Mouse (Mus musculus) stomach, embryonic 14.5 days (tissue): ENCODE results near the gene Tubgcp5. TPM values are rescaled to one million over a fixed set of nuclear protein-coding genes. Genes with fewer than 3 reads are reported as not detected.
A peak's percentile ranks its signal among the peaks of the same experiment; 100 is the strongest.
"Not testable (repeated sequence)": the region's sequence is repeated elsewhere in the genome, so short reads cannot be mapped to it uniquely, and the experiment has no call there.

Experiments
- ATAC-seq: fragments of 200-750 bp; cut with Nextera tagmentation; 2 replicates; pipeline ENCODE4 v1.8.0; 2017; ENCODE audit warnings: low read depth, moderate TSS enrichment; ENCODE audit not compliant: insufficient number of reproducible peaks, insufficient read depth, low FRiP score
- H3K27ac ChIP-seq: fragments of 300-500 bp; sonication (generic); 2 replicates; pipeline ENCODE4 v1.5.1; 2014; ENCODE audit warnings: mild to moderate bottlenecking, low read length, moderate library complexity, mixed read lengths
- H3K27me3 ChIP-seq: fragments of 300-500 bp; sonication (generic); 2 replicates; pipeline ENCODE4 v1.6.1; 2014; ENCODE audit warnings: low read length, control low read depth, mixed read lengths; ENCODE audit not compliant: control insufficient read depth, insufficient read depth
- H3K36me3 ChIP-seq: fragments of 300-500 bp; sonication (generic); 2 replicates; pipeline ENCODE4 v1.6.1; 2014; ENCODE audit warnings: mild to moderate bottlenecking, control low read depth, low read length, moderate library complexity, mixed read lengths; ENCODE audit not compliant: control insufficient read depth, insufficient read depth
- H3K4me1 ChIP-seq: fragments of 300-500 bp; sonication (generic); 2 replicates; pipeline ENCODE4 v1.6.1; 2014; ENCODE audit warnings: low read length, control low read depth, mixed read lengths; ENCODE audit not compliant: control insufficient read depth, insufficient read depth
- H3K4me2 ChIP-seq: fragments of 300-500 bp; sonication (generic); replicated peaks from 2 replicates; pipeline ENCODE4 v1.6.1; 2014; ENCODE audit warnings: low read depth, low read length, control low read depth
- H3K4me3 ChIP-seq: fragments of 300-500 bp; sonication (generic); 2 replicates; pipeline ENCODE4 v1.5.1; 2014; ENCODE audit warnings: low read depth, low read length, control low read depth
- H3K9ac ChIP-seq: fragments of 300-500 bp; sonication (generic); replicated peaks from 2 replicates; pipeline ENCODE4 v1.6.1; 2014; ENCODE audit warnings: low read depth, mild to moderate bottlenecking, control low read depth, low read length, moderate library complexity, mixed read lengths
- H3K9me3 ChIP-seq: fragments of 300-500 bp; sonication (generic); 2 replicates; pipeline ENCODE4 v1.6.1; 2016; ENCODE audit warnings: low read depth, low read length, control low read depth; ENCODE audit not compliant: control insufficient read depth
- WGBS: fragments of 180-500 bp; shearing (Covaris S2); extraction: QIAGEN DNeasy Blood & Tissue Kit; methylation state at CpG from one replicate; pipeline ENCODE4 v1.1.7; 2014; 5-methylcytosine and 5-hydroxymethylcytosine counted together
- polyA plus RNA-seq: library from polyadenylated mRNA; unstranded; fragments of >200 nt; fragmentation: Nextera tagmentation; extraction: Ambion mirVana; gene quantifications from 2 replicates; pipeline ENCODE4 v1.2.1, GENCODE M21; 2014

The Tubgcp5 gene
- polyA plus RNA-seq, 1 experiment from 2014 or later: 36.1 TPM

DNA sequence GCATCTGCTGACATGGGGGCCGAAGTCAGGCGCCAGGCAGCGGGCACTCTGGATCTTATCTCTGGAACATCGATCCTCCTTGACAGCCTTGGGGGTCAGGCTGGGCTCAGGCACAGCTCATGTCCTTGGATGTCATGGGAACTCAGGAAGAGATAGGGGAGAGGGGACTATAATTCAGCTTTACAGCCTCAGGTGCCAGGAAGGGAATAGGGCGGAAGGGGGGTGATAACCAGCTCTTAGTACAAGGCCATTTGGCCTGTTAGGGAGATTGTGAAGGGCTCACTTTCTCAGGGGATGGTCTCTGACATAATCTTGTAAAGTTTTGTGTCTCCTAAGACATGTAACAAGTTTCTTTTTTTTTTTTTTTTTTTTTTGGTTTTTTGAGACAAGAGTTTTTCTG is 3.4 kb upstream of the Tubgcp5 start:
- WGBS: 38% methylated on average over 5 of the region's 5 CpGs
- not testable (repeated sequence) for H3K9ac ChIP-seq, H3K36me3 ChIP-seq, H3K27ac ChIP-seq, H3K27me3 ChIP-seq, ATAC-seq, H3K4me1 ChIP-seq, H3K4me3 ChIP-seq, H3K4me2 ChIP-seq, H3K9me3 ChIP-seq

DNA sequence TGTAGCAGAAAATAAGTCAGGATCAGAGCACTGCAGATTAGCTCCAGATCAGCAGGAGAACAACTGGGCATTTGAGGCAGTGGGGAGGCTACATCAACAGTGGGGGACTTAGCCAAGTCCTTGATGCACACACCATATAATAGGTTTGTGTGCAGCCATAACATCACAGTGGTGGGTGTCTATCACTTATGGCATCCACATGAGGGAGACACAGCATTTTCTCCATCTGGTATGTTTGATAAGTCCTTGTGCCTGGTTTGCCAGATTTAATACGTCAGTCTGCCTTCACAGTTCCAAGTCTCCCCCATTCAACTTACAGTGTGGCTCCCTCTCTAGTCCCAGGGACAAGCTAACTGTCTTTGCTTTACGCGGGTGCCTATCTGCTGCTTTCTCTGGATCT is 1.7 kb upstream of the Tubgcp5 start:
- Histone ChIP-seq H3K27me3 (no peaks in the 10 kb centered on the region), H3K9ac (no peak overlapping the region), H3K36me3 (peaks cover 14% of the 10 kb centered on the region), H3K4me2 (no peak overlapping the region), H3K4me3 (no peak overlapping the region), H3K9me3 (no peaks in the 10 kb centered on the region), H3K27ac (no peak overlapping the region), H3K4me1 (peaks cover 6% of the 10 kb centered on the region)
- ATAC-seq: no peak
- WGBS: 84% methylated on average over 3 of the region's 3 CpGs

- Histone ChIP-seq H3K36me3 (peaks cover 22% of the 10 kb centered on the region), H3K27me3 (no peaks in the 10 kb centered on the region), H3K4me2 (peak overlapping the region; percentile 74), H3K9me3 (no peaks in the 10 kb centered on the region), H3K9ac (peak overlapping the region; percentile 89; the same call in 1 of the 2 replicates), H3K27ac (0 out of 2 replicates have a peak overlapping the region, but pooled peaks have one; percentile 74), H3K4me3 (peak overlapping the region; percentile 76), H3K4me1 (peaks cover 6% of the 10 kb centered on the region)
- WGBS: 35% methylated on average over 13 of the region's 13 CpGs
- peak; percentile 4; the same call in 1 of the 2 replicates for ATAC-seq
Measured at GRCm38 (mm10) chr7:55793236-55793951, 560 bp upstream of the Tubgcp5 start.

DNA sequence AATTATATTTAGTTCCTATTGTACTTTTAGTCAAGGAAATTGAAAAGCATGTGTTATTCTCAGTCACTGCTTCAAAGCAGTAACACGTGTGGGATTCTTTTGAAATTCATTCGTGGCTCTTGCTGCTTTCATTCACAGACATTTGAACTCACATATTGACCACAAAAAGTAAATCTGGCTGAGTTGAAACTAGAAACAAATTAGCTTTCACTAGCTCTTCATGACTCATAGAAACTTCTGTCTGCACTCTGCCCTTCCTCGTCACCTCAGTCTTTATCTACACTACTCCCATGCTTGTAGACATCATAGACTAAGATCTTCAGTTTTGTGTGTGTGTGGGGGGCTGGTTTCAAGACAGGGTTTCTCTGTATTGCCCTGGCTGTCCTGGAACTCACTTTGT is 6.0 kb downstream of the Tubgcp5 start:
- Histone ChIP-seq H3K36me3 (peaks cover 62% of the 10 kb centered on the region), H3K9me3 (no peaks in the 10 kb centered on the region), H3K27me3 (no peaks in the 10 kb centered on the region), H3K27ac (no peak overlapping the region), H3K4me2 (no peak overlapping the region), H3K4me1 (peaks cover 3% of the 10 kb centered on the region), H3K9ac (no peak overlapping the region), H3K4me3 (no peak overlapping the region)
- ATAC-seq: no peak
- 89% methylated on average over 3 of the region's 3 CpGs for WGBS

- no peak overlapping the region for H3K4me3 ChIP-seq
- H3K27ac ChIP-seq: no peak overlapping the region
- H3K4me1 ChIP-seq: no peaks in the 10 kb centered on the region
- no peak for ATAC-seq
- H3K4me2 ChIP-seq: no peak overlapping the region
- no peak overlapping the region for H3K9ac ChIP-seq
- H3K36me3 ChIP-seq: peaks cover 70% of the 10 kb centered on the region
- WGBS: 80% methylated on average over 2 of the region's 2 CpGs
- H3K27me3 ChIP-seq: no peaks in the 10 kb centered on the region
- H3K9me3 ChIP-seq: no peaks in the 10 kb centered on the region
Measured at GRCm38 (mm10) chr7:55809967-55810366, 16.0 kb downstream of the Tubgcp5 start.

GRCm38 (mm10) chr7:55824468-55824867 is 30.5 kb downstream of the Tubgcp5 start:
- no peak for ATAC-seq
- no peak overlapping the region for H3K9ac ChIP-seq
- no peak overlapping the region for H3K4me2 ChIP-seq
- H3K36me3 ChIP-seq: peaks cover 64% of the 10 kb centered on the region
- no peaks in the 10 kb centered on the region for H3K4me1 ChIP-seq
- 84% methylated on average over 5 of the region's 5 CpGs for WGBS
- H3K9me3 ChIP-seq: no peaks in the 10 kb centered on the region
- H3K27ac ChIP-seq: no peak overlapping the region
- no peaks in the 10 kb centered on the region for H3K27me3 ChIP-seq
- no peak overlapping the region for H3K4me3 ChIP-seq

- Histone ChIP-seq H3K27ac (no peak overlapping the region), H3K4me1 (no peaks in the 10 kb centered on the region), H3K36me3 (peaks cover 67% of the 10 kb centered on the region), H3K4me2 (no peak overlapping the region), H3K9me3 (no peaks in the 10 kb centered on the region), H3K4me3 (no peak overlapping the region), H3K27me3 (no peaks in the 10 kb centered on the region), H3K9ac (no peak overlapping the region)
- no peak for ATAC-seq
- WGBS: 86% methylated on average over 9 of the region's 9 CpGs
Measured at GRCm38 (mm10) chr7:55827551-55827950, 33.6 kb downstream of the Tubgcp5 start.

DNA sequence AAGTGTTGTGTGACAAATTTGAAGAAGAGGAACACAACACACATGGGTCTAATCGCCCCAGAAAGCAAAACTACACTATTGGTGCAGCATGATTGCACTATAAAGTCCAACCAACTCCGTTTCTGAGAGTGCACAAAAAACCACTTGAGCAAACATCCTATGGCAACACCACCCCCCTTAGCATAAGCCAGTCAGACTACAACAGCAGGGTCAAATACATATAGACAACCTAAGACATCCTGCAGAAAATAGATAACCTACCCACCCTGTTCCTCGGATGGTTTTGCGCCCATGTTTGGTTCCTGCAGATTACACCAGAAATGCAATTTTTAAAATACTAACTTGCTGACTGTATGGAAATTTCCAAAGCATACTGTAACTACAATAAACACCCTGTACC is 42.9 kb downstream of the Tubgcp5 start:
- 83% methylated on average over 4 of the region's 4 CpGs for WGBS
- Histone ChIP-seq H3K27me3 (no peaks in the 10 kb centered on the region), H3K9ac (no peak overlapping the region), H3K27ac (no peak overlapping the region), H3K4me3 (no peak overlapping the region), H3K36me3 (peaks cover 6% of the 10 kb centered on the region), H3K4me2 (no peak overlapping the region), H3K4me1 (no peaks in the 10 kb centered on the region), H3K9me3 (no peaks in the 10 kb centered on the region)
- ATAC-seq: no peak

- peak within 1 kb of the TSS; percentile 97 for H3K27ac ChIP-seq
- H3K4me1 ChIP-seq: 0 out of 2 replicates have a peak, but pooled peaks cover 8% of the 10 kb centered on the region
- H3K4me3 ChIP-seq: peak within 1 kb of the TSS; percentile 88
- no peaks in the 10 kb centered on the region for H3K27me3 ChIP-seq
- peak within 1 kb of the TSS; percentile 92 for H3K9ac ChIP-seq
- peak; percentile 6; the same call in 1 of the 2 replicates for ATAC-seq
- H3K9me3 ChIP-seq: no peaks in the 10 kb centered on the region
- H3K4me2 ChIP-seq: peak within 1 kb of the TSS; percentile 62
- 49% methylated on average over 7 of the region's 7 CpGs for WGBS
- H3K36me3 ChIP-seq: no peaks in the 10 kb centered on the region
Measured at GRCm38 (mm10) chr7:55841445-55841844, 47.5 kb downstream of the Tubgcp5 start, which contains the start of gene Cyfip1. TSS of gene Cyfip1 (plus strand) at chr7:55841745.
